Mouse (Mus musculus) subcutaneous adipose tissue, adult 2 months (tissue): ENCODE results near the gene Efna5. TPM values are rescaled to one million over a fixed set of nuclear protein-coding genes. Genes with fewer than 3 reads are reported as not detected.

Experiments used
- polyA plus RNA-seq: library from polyadenylated mRNA; depleted of rRNA; stranded (reverse); fragments of >200 nt; gene quantifications from 2 replicates; pipeline ENCODE4 v1.2.3, GENCODE M21; 2012; ENCODE audit warnings: low replicate concordance; rRNA removed

Gene Efna5
- polyA plus RNA-seq = 6.2 and 6.7 TPM in 2 replicates

GRCm38 (mm10) chr17:62881176-62881790 lies at the start of gene Efna5:
Gene Efna5 (minus strand): TSS chr17:62881317.

